Mouse (Mus musculus): Measurements from ENCODE around the gene Rpusd3. TPM values are rescaled to one million over a fixed set of nuclear protein-coding genes. Genes with fewer than 3 reads are reported as not detected.

Rpusd3 gene
- polyA plus RNA-seq (2015; fragmentation: Illumina TruSeq; extraction: RNeasy Lipid Tissue Mini Kit (QIAGEN cat#74804); ENCODE audit: insufficient read depth, low replicate concordance) = 3.2 TPM

DNA sequence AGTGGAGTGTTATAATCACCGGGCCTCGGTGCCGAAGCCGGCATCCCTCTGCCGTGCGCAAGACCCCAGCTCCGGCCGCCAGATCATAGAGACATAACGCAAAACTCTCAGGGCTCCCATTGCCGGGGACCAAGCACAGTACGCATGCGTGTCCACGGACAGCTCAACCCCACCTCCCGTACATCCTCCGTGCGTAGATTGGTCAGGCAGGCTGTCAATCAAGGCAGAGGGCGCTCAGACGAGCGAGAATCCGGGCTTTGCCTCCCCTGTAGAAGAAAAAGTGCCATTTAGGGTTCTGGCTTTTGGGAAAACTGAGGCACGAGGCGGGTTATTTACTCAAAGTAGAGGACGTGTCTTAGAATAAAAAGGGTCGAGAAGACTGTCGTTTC lies at the start of gene Rpusd3:
Gene Rpusd3, minus strand, starts transcription at position 142 of the 389 bp plus-strand sequence.

DNA sequence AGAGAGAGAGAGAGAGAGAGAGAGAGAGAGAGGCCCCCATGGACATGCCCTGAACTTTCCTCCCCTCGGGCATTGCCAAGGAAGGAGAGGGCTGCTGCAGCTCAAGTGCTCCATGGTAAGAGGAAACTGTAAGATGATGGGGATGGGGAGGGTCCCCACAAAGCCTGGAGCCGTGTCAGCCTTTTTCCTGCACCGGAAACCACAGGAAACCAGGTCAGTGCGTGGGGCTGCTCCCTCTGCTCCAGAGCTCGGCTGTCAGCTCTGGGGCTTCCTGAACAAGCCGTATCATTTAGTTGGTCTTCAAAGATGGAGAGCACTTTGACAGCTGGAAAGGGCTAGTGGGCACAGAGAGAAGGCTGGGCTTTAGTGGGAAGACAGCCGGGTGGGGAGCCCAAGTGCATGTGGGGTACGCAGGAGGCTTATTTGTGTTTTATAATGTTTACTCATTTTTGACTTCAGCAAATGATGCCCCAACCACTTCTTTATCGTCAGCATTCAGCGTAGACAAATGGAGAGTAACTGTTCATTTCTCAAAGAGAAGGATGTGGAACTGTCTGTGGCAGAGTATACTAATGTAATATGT lies 38.9 kb upstream of the Rpusd3 start, which contains the start of gene Il17re:
Gene Il17re, plus strand, starts transcription at position 533 of the 583 bp plus-strand sequence.

DNA sequence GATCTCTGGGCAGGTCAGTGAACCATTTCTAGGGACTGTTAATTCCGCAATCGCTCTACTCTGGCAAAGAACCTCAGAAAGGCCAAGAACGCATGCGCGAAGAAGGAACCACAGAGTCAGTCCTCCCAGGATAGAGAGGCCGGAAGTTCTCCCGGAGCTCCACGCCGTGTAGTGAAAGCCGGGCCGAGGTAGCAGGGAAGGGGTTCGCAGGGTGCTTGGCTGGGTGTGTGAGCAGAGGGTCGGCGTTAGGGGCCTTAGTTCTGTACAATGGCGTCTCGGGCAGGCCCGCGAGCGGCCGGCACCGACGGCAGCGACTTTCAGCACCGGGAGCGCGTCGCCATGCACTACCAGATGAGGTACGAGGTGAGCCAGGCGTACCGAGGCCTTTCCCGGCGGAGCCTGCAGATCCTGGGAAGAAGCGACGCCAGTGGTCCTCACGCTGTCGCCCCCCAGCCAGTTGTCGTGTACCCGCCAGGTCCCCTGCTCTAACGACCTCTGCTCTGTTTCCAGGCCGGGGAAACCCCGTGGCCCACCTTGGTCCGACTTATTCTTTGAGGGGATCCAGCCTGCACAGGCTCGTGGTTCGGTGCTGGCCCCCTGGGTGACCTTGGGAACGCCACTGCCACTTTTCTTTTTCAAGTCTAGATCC lies 23.4 kb upstream of the Rpusd3 start, which contains the start of gene Jagn1:
Gene Jagn1, plus strand, starts transcription at position 128 of the 649 bp plus-strand sequence.

DNA sequence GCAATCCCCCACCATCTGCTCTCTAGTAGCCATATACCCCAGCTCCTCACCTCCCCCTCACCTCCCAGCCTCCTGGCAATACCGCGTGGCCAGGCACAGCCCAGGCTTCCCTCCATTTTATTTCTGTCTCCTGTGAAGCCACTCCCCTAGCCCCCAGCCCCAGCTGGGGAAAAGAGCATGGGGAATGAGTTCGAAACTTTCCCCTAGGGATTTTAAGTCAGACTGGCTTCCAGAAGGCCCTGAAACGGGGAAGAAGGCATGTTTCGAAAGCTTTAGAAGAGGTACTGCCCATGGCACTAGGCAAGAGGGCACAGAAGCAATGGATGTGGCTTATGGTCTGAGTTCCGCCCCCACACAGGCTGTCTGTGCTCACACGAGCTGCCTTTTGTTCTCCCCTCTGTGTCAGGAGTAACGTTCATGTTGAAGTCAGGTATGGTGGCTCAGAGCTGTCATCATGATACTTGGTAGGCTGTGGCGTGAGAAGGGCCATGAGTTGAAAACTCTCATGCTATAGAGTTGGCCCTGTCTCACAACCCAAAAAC lies 16.6 kb upstream of the Rpusd3 start, which contains the start of gene Cidec:
Gene Cidec, minus strand, starts transcription at position 97 of the 542 bp plus-strand sequence.

DNA sequence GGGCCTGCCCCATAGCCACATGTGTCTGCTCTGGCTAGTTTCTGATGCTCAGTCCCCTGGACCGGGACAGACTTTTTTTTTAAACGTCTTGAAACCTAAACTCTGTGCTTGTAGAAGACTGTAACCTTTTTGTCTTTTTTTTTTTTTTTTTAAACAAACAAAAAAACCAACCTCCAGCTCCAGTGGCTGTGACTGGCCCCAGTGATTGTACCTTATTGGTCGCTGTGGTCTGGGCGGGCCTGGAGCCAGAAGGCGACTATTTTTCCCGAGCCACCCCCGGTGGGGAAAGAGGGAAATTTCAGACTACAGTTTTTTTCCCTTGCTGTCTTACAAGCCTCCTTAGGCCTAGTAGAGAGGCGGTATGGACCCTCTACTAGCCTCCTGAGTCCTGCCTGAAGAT lies 30.2 kb downstream of the Rpusd3 start, which contains the start of gene Ttll3:
Gene Ttll3, plus strand, starts transcription at position 301 of the 400 bp plus-strand sequence.

DNA sequence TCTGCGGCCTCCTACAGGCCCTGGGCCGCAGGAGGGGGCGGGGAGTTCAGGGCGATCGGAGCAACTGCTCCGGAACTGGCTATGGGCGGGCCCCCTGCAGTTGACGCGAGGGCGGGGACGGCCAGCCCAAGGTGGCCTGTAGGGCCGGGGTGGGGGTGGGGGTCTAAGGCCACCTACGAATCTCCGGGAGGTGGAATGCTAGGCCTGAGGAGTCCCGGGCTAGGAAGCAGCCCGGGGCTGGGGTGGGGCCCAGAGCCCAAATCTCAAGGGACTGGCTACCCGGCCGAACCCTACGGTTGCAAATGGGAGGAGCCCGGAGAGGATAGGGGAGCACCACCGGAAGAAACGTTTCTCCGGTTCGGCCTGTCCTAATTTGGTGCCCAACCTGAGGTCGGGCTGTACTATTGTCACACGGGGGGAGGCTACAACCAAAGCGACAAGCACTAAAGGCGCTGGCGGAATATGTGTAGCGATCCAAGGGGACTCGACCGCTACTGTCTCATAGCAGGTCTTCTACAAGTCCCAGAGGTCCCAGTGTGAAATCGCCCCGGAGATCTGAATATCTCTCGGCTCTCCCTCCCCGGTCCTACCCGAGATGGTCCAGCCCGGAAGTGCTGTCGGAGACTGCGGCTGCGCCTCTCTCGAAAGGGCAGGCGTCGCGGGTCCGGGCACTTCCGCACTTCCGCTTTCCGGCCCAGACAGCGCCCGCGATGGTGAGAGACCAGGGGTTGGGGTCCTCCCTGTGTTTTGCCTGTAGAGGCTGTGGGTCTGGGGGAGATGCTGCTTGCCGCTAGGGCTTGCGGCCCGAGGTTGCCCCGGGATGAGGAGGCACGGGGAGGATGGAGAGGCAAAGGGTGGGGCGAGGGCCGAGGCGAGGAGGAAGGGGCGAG lies 41.4 kb downstream of the Rpusd3 start, which contains the start of the genes Tada3 and Arpc4:
Gene Tada3, minus strand, starts transcription at position 388 of the 890 bp plus-strand sequence.
Gene Arpc4, plus strand, starts transcription at position 620 of the 890 bp plus-strand sequence.

Other genes with a start within 250 kb of the Rpusd3 start
- 0.06 TPM for gene Lhfpl4, start 224.0 kb downstream of the Rpusd3 start, polyA plus RNA-seq (2015; fragmentation: Illumina TruSeq; extraction: RNeasy Lipid Tissue Mini Kit (QIAGEN cat#74804); ENCODE audit: insufficient read depth, low replicate concordance)
- gene Mtmr14, start 181.5 kb downstream of the Rpusd3 start, polyA plus RNA-seq (2015; fragmentation: Illumina TruSeq; extraction: RNeasy Lipid Tissue Mini Kit (QIAGEN cat#74804); ENCODE audit: insufficient read depth, low replicate concordance) = 45.3 TPM
- gene Cpne9, start 137.0 kb downstream of the Rpusd3 start, polyA plus RNA-seq (2015; fragmentation: Illumina TruSeq; extraction: RNeasy Lipid Tissue Mini Kit (QIAGEN cat#74804); ENCODE audit: insufficient read depth, low replicate concordance) = 0.22 TPM
- gene Brpf1, start 112.2 kb downstream of the Rpusd3 start, polyA plus RNA-seq (2015; fragmentation: Illumina TruSeq; extraction: RNeasy Lipid Tissue Mini Kit (QIAGEN cat#74804); ENCODE audit: insufficient read depth, low replicate concordance) = 28.8 TPM
- gene Ogg1, start 92.4 kb downstream of the Rpusd3 start, polyA plus RNA-seq (2015; fragmentation: Illumina TruSeq; extraction: RNeasy Lipid Tissue Mini Kit (QIAGEN cat#74804); ENCODE audit: insufficient read depth, low replicate concordance) = 8.3 TPM
- gene Camk1, start 75.4 kb downstream of the Rpusd3 start, polyA plus RNA-seq (2015; fragmentation: Illumina TruSeq; extraction: RNeasy Lipid Tissue Mini Kit (QIAGEN cat#74804); ENCODE audit: insufficient read depth, low replicate concordance) = 26.1 TPM
- 7.6 TPM for gene Tada3, start 41.5 kb downstream of the Rpusd3 start, polyA plus RNA-seq (2015; fragmentation: Illumina TruSeq; extraction: RNeasy Lipid Tissue Mini Kit (QIAGEN cat#74804); ENCODE audit: insufficient read depth, low replicate concordance)
- 323 TPM for gene Arpc4, start 41.2 kb downstream of the Rpusd3 start, polyA plus RNA-seq (2015; fragmentation: Illumina TruSeq; extraction: RNeasy Lipid Tissue Mini Kit (QIAGEN cat#74804); ENCODE audit: insufficient read depth, low replicate concordance)
- 14.6 TPM for gene Ttll3, start 30.1 kb downstream of the Rpusd3 start, polyA plus RNA-seq (2015; fragmentation: Illumina TruSeq; extraction: RNeasy Lipid Tissue Mini Kit (QIAGEN cat#74804); ENCODE audit: insufficient read depth, low replicate concordance)
- gene Cidec, start 16.4 kb upstream of the Rpusd3 start, polyA plus RNA-seq (2015; fragmentation: Illumina TruSeq; extraction: RNeasy Lipid Tissue Mini Kit (QIAGEN cat#74804); ENCODE audit: insufficient read depth, low replicate concordance) = 1.0 TPM
- gene Jagn1, start 23.2 kb upstream of the Rpusd3 start, polyA plus RNA-seq (2015; fragmentation: Illumina TruSeq; extraction: RNeasy Lipid Tissue Mini Kit (QIAGEN cat#74804); ENCODE audit: insufficient read depth, low replicate concordance) = 36.6 TPM
- gene Il17re, start 39.1 kb upstream of the Rpusd3 start, polyA plus RNA-seq (2015; fragmentation: Illumina TruSeq; extraction: RNeasy Lipid Tissue Mini Kit (QIAGEN cat#74804); ENCODE audit: insufficient read depth, low replicate concordance) = 0.30 TPM
- 1.5 TPM for gene Il17rc, start 52.1 kb upstream of the Rpusd3 start, polyA plus RNA-seq (2015; fragmentation: Illumina TruSeq; extraction: RNeasy Lipid Tissue Mini Kit (QIAGEN cat#74804); ENCODE audit: insufficient read depth, low replicate concordance)
- 8.4 TPM for gene Creld1, start 64.0 kb upstream of the Rpusd3 start, polyA plus RNA-seq (2015; fragmentation: Illumina TruSeq; extraction: RNeasy Lipid Tissue Mini Kit (QIAGEN cat#74804); ENCODE audit: insufficient read depth, low replicate concordance)
- gene Prrt3, start 82.6 kb upstream of the Rpusd3 start, polyA plus RNA-seq (2015; fragmentation: Illumina TruSeq; extraction: RNeasy Lipid Tissue Mini Kit (QIAGEN cat#74804); ENCODE audit: insufficient read depth, low replicate concordance) = not detected
- 72.2 TPM for gene Emc3, start 112.3 kb upstream of the Rpusd3 start, polyA plus RNA-seq (2015; fragmentation: Illumina TruSeq; extraction: RNeasy Lipid Tissue Mini Kit (QIAGEN cat#74804); ENCODE audit: insufficient read depth, low replicate concordance)
- gene Fancd2, start 112.3 kb upstream of the Rpusd3 start, polyA plus RNA-seq (2015; fragmentation: Illumina TruSeq; extraction: RNeasy Lipid Tissue Mini Kit (QIAGEN cat#74804); ENCODE audit: insufficient read depth, low replicate concordance) = 7.1 TPM
- not detected for gene Fancd2os, start 181.4 kb upstream of the Rpusd3 start, polyA plus RNA-seq (2015; fragmentation: Illumina TruSeq; extraction: RNeasy Lipid Tissue Mini Kit (QIAGEN cat#74804); ENCODE audit: insufficient read depth, low replicate concordance)
- gene Brk1, start 185.4 kb upstream of the Rpusd3 start, polyA plus RNA-seq (2015; fragmentation: Illumina TruSeq; extraction: RNeasy Lipid Tissue Mini Kit (QIAGEN cat#74804); ENCODE audit: insufficient read depth, low replicate concordance) = 231 TPM
- gene Vhl, start 204.6 kb upstream of the Rpusd3 start, polyA plus RNA-seq (2015; fragmentation: Illumina TruSeq; extraction: RNeasy Lipid Tissue Mini Kit (QIAGEN cat#74804); ENCODE audit: insufficient read depth, low replicate concordance) = 31.5 TPM
- gene Irak2, start 219.1 kb upstream of the Rpusd3 start, polyA plus RNA-seq (2015; fragmentation: Illumina TruSeq; extraction: RNeasy Lipid Tissue Mini Kit (QIAGEN cat#74804); ENCODE audit: insufficient read depth, low replicate concordance) = 46.2 TPM

Measured in spleen, adult 10 weeks (tissue).